Mouse (Mus musculus): ENCODE results near the gene Rpl36. TPM values are rescaled to one million over a fixed set of nuclear protein-coding genes. Genes with fewer than 3 reads are reported as not detected.
"Not testable (repeated sequence)": the region's sequence is repeated elsewhere in the genome, so short reads cannot be mapped to it uniquely, and the experiment has no call there.

Rpl36 gene
- total RNA-seq, 2 experiments from 2014 or later: 692 to 724 TPM

GRCm38 (mm10) chr17:56629800-56630781 lies 16.9 kb downstream of the Rpl36 start:
- intact Hi-C loops (cut with DNase I); DNase-seq (ENCODE audit: low spot score): not testable (repeated sequence)

GRCm38 (mm10) chr17:56631807-56632206 lies 18.6 kb downstream of the Rpl36 start:
- no peak for DNase-seq (ENCODE audit: low spot score)
- intact Hi-C loops (cut with DNase I): no loop called here

GRCm38 (mm10) chr17:56634023-56634422 lies 20.8 kb downstream of the Rpl36 start:
- no peak for DNase-seq (ENCODE audit: low spot score)
- intact Hi-C loops (cut with DNase I): no loop called here

- DNase-seq (ENCODE audit: low spot score): no peak
- intact Hi-C loops (cut with DNase I): no loop called here
Observed at GRCm38 (mm10) chr17:56643237-56643636, 30.0 kb downstream of the Rpl36 start.

GRCm38 (mm10) chr17:56647546-56647945 lies 34.3 kb downstream of the Rpl36 start:
- intact Hi-C loops (cut with DNase I): no loop called here
- DNase-seq (ENCODE audit: low spot score): no peak

GRCm38 (mm10) chr17:56651801-56652200 lies 38.6 kb downstream of the Rpl36 start:
- intact Hi-C loops (cut with DNase I): no loop called here
- no peak for DNase-seq (ENCODE audit: low spot score)

- DNase-seq (ENCODE audit: low spot score): no peak
- intact Hi-C loops (cut with DNase I): no loop called here
Observed at GRCm38 (mm10) chr17:56654771-56655170, 41.6 kb downstream of the Rpl36 start.

GRCm38 (mm10) chr17:56655311-56655710 lies 42.1 kb downstream of the Rpl36 start:
- no peak for DNase-seq (ENCODE audit: low spot score)
- intact Hi-C loops (cut with DNase I): no loop called here

GRCm38 (mm10) chr17:56656171-56656570 lies 43.0 kb downstream of the Rpl36 start:
- intact Hi-C loops (cut with DNase I): no loop called here
- DNase-seq (ENCODE audit: low spot score): no peak

GRCm38 (mm10) chr17:56663659-56664058 lies 50.4 kb downstream of the Rpl36 start:
- intact Hi-C loops (cut with DNase I): no loop called here
- no peak for DNase-seq (ENCODE audit: low spot score)

Other genes with a start within 250 kb of the Rpl36 start
- gene Ptprs, start 136.9 kb upstream of the Rpl36 start, total RNA-seq (2021): 10 to 100 TPM; 42.2 to 52.2 TPM
- gene Znrf4, start 101.0 kb upstream of the Rpl36 start, total RNA-seq (2021): not detected
- under 1 TPM; 0.26 to 0.28 TPM for gene Gm20219, start 59.0 kb upstream of the Rpl36 start, total RNA-seq (2021)
- gene Safb2, start 28.8 kb upstream of the Rpl36 start, total RNA-seq (2021): 10 to 100 TPM; 40.4 to 44.0 TPM
- 10 to 100 TPM; 64.3 to 72.3 TPM for gene Safb, start 28.6 kb upstream of the Rpl36 start, total RNA-seq (2021)
- gene 2410015M20Rik, start 3.6 kb upstream of the Rpl36 start, total RNA-seq (2021): 100 to 1,000 TPM; 343 to 364 TPM
- 100 to 1,000 TPM; 107 to 112 TPM for gene Lonp1, start 13.5 kb downstream of the Rpl36 start, total RNA-seq (2021)
- not detected for gene Catsperd, start 14.7 kb downstream of the Rpl36 start, total RNA-seq (2021)
- 10 to 100 TPM; 35.7 to 37.5 TPM for gene Ranbp3, start 59.9 kb downstream of the Rpl36 start, total RNA-seq (2021)
- gene Ndufa11, start 104.4 kb downstream of the Rpl36 start, total RNA-seq (2021): 100 to 1,000 TPM; 913 to 934 TPM
- 1 to 10 TPM; 5.0 to 5.2 TPM for gene Vmac, start 104.6 kb downstream of the Rpl36 start, total RNA-seq (2021)
- gene Nrtn, start 144.1 kb downstream of the Rpl36 start, total RNA-seq (2021): 10 to 100 TPM; 25.7 to 28.8 TPM
- 10 to 100 TPM; 18.3 to 18.8 TPM for gene Dus3l, start 151.3 kb downstream of the Rpl36 start, total RNA-seq (2021)
- under 1 TPM; 0.13 to 0.22 TPM for gene Prr22, start 156.8 kb downstream of the Rpl36 start, total RNA-seq (2021)
- gene Rfx2, start 217.6 kb downstream of the Rpl36 start, total RNA-seq (2021): 1 to 10 TPM; 3.2 to 4.6 TPM

All from heart, postnatal 25 days (tissue).